Mouse (Mus musculus): Measurements from ENCODE around the gene Mdga1.

- TF ChIP-seq GATA1 (IDR thresholded peaks at IDR 0.05; ENCODE audit: low read length) (no peak), TAL1 (IDR thresholded peaks at IDR 0.05; ENCODE audit: low read length) (no peak)
These were observed 116.9 kb downstream of the Mdga1 start for GRCm38 (mm10) chr17:29852846-29853486.

Data from erythroblast, embryonic 14.5 days (primary cell).